Mouse (Mus musculus) spleen, postnatal 36 days (tissue): ENCODE results near the gene Stard13.

Experiments used
- DNase-seq, 2 experiments: peaks; one replicate each; pipeline ENCODE4 v3.0.0; 2022; ENCODE audit warnings: low spot score in 2 of 2, mixed read lengths in 1 of 2

The Stard13 gene

DNA sequence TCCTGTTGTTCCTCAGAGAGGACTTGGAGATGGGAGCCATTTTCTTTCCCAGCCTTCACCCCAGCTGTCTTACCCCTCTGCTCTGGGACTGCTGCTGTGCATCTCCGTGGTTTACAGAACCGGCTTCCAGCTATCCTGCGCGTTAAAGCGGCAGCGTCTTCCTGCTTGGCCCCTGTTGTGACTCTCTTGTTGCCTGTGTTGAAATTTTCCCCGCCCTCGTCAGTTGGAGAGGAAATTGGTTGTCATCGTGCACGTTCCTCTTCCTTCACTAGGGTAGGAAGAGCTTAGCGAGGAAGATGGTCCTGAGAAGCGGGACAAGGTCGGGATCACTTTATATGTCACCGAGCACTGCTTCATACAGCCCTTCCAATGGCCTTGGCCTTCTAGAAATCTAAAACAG is 212.8 kb downstream of the Stard13 start:
- DNase-seq: no peak

DNA sequence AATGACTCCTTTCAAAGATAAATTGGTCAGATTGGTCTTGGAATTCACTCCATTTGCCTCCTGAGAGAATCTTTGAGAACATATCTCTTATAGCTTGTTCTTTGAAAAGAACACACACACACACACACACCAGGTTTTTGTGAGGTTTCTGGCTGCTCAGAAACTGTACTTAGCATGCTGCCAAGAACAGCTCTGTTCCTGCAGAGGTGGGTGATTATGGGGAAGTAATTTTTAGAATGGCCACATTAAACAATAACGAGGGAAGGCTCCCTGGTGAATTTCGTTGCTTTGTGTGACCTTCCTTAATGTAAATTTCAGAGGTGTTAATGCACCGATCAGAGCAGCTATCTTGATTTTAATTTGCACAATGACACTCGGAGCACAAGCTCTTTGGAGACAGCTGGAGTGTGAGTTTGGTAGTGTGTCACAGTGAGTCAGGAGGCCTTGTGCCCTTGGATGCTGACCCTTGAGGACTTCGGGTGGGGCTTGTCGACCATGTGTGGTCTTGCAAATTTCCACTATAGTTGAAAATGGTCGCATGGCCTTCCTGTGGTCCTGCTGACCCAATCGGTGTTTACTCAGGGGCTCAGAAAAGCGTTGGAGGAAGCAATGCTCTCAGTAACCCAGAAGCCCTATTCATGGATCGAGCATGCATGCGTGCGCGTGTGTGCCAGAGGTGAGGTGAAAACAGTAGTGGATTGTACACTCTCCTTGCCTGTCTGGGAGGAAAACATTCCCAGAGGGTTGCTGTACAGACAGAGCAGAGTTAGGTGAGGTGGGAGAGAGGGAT is 213.4 kb downstream of the Stard13 start:
- no peak for DNase-seq

DNA sequence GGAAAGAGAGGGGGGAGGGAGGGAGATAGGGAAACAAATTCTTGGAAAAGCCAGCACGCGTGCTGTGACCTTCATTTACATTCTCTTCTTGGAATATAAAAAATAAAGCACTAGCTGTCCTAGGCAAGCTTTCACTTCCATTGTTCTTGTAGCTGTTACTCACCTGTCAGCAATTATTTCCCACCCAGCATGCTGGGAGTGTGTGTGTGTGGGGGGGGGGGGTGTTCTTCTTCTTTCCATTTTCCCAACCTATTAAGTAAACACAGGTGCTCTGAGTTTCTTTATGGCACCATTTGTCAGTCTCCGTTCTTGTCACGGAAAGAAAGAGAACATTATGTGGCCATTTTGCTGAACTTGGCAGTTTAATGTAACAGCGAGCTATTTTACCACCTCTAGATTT is 214.7 kb downstream of the Stard13 start:
- DNase-seq: no peak

DNA sequence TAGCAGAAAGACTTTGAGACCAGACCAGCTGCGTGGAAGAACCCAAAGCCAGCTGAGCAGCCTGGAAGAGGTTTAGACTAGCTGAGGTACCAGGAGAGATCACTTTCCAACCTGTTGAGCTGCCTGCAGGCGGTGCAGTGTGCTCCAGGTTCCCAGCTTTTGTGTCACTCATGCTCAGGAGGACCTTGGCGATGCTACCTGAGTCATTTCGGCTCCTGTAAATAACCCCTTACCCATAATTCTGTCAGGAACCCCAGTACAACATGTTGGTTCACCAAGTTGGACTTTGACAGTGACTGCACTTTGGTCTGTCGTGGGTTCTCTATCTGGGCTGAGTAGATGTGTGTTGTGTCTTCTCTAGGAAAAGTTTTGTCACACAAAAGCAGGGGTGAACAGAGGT is 215.2 kb downstream of the Stard13 start:
- DNase-seq: no peak

DNA sequence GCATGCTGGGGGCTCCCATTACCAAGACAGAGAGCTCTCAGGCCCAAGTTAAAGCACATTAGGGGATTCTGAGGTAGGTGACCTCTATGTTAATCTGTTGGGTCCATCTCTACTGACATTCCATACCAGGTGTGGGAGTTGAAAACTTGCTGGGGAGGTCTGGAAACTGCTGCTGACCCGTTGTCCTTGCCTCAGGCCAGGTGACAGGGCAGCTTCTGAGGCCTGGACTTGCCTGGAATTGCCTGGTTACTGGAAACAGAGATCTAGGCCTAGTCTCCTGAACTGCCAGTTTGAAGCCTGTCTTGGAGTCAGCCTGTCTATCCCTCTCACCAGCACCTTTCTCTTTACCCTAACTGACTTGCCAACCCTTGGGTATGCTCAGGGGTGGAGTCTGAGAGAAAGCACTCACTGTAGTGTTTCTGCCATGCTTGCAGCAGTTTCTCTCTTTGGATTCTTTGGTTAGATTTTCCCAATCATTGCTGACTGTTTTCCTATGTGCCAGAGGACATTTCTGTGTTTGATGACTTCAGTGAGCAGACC is 229.3 kb downstream of the Stard13 start:
- no peak for DNase-seq

DNA sequence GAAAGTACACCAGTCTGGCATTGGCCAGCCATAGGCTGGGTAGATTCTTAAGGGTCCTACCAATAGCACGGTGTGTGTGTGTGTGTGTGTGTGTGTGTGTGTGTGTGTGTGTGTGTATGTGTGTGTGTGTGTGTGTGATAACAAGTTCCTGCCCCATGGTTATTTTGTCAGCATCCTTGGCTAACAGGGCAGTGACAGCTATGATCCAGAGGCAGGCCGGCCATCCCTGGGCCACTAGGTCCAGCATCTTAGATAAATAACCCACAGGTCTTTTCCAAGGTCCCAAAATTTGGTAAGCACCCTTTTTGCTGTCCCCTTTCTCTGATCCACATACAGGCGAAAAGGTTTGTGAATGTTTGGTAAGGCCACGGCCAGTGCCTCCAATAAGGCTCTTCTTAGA is 231.6 kb downstream of the Stard13 start:
- DNase-seq: no peak

DNA sequence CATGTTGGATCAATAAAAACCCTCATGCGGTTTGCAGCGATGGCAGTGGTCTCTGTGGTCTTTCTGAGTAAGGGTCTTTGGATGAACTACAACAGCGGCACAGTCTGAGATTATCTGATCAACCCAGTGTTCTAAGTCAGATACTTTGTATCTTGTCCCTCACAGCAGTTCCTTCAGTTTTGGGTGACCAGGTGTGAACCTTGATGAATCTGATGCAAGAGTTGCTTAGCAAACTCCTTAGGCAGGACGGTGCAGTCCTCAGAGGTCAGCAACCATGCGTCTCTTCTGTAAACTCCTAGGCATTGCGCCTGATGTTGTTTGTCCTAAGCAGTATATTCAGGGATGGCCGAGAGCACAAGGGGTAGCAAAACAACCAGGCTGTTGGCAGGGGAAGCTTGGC is 232.5 kb downstream of the Stard13 start:
- DNase-seq: no peak

DNA sequence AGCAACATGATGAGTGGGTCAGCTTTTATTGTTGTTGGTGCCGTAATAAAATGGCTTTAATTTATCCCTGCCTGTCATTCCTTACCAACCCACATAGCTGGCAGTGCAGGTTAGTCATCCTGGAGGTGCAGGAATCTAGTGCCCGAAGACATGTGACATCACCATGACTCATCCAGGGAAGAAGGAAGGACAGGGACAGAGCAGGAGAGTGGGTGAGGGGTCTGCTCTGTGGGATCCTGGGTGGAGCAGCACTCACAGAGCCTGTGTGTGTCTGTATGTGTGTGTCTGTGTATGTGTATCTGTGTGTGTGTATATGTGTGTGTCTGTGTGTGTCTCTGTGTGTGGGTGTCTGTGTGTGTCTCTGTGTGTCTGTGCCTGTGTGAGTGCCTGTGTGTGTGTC is 237.1 kb downstream of the Stard13 start:
- no peak for DNase-seq

DNA sequence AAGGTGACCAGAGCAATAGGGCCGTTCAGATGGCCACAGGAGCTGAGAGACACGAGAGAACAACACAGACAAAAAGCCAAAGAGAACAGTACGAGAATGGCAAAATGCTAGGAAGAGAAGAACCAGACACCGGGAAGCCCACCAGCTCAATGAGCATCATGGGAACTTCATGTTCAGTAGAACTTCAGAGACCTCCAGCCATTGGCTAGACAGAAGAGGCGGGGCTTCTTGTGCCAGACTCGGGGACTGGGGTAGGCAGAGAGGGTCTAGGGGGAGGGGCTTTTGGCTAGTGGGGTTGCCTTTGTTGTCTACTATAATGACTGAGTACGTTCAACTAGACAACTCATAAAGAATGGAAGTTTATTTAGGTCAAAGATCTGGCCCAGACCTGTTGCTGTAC is 239.5 kb downstream of the Stard13 start:
- DNase-seq: no peak
